Mouse (Mus musculus): ENCODE measurements around the gene Gadd45b. TPM values are rescaled to one million over a fixed set of nuclear protein-coding genes. Genes with fewer than 3 reads are reported as not detected.

Gadd45b gene
- polyA plus RNA-seq, 1 experiment = 96.0 TPM

GRCm38 (mm10) chr10:80962585-80962984 lies 32.7 kb downstream of the Gadd45b start:
- TF ChIP-seq GATA1 (IDR thresholded peaks at IDR 0.05; ENCODE audit: borderline replicate concordance, low read length) = no peak
- no peak for TF ChIP-seq FLI1 (IDR thresholded peaks at IDR 0.05; ENCODE audit: low read length)
- Histone ChIP-seq H3K4me3 (replicated peaks) (no peak overlapping the region), H3K9me3 (no peaks in the 10 kb centered on the region), H3K36me3 (replicated peaks; ENCODE audit: low read length) (no peaks in the 10 kb centered on the region), H3K27me3 (replicated peaks) (peaks cover 35% of the 10 kb centered on the region), H3K4me1 (peaks cover 51% of the 10 kb centered on the region)

- no peaks in the 10 kb centered on the region for H3K36me3 ChIP-seq (replicated peaks; ENCODE audit: low read length)
- peaks cover 32% of the 10 kb centered on the region for H3K27me3 ChIP-seq (replicated peaks)
- no peak overlapping the region for H3K4me3 ChIP-seq (replicated peaks)
- TF ChIP-seq GATA1 (IDR thresholded peaks at IDR 0.05; ENCODE audit: borderline replicate concordance, low read length) (no peak), FLI1 (IDR thresholded peaks at IDR 0.05; ENCODE audit: low read length) (no peak)
- H3K4me1 ChIP-seq = peaks cover 58% of the 10 kb centered on the region
- H3K9me3 ChIP-seq = no peaks in the 10 kb centered on the region
These were observed 33.4 kb downstream of the Gadd45b start for GRCm38 (mm10) chr10:80963031-80963975.

- H3K27me3 ChIP-seq (replicated peaks) = peaks cover 35% of the 10 kb centered on the region
- H3K4me1 ChIP-seq = peaks cover 55% of the 10 kb centered on the region
- H3K4me3 ChIP-seq (replicated peaks) = no peak overlapping the region
- H3K36me3 ChIP-seq (replicated peaks; ENCODE audit: low read length) = no peaks in the 10 kb centered on the region
- peaks cover 6% of the 10 kb centered on the region for H3K9me3 ChIP-seq
- TF ChIP-seq GATA1 (IDR thresholded peaks at IDR 0.05; ENCODE audit: borderline replicate concordance, low read length) (no peak), FLI1 (IDR thresholded peaks at IDR 0.05; ENCODE audit: low read length) (no peak)
These were observed 36.4 kb downstream of the Gadd45b start for GRCm38 (mm10) chr10:80966296-80966695.

GRCm38 (mm10) chr10:80967101-80967656 lies 37.3 kb downstream of the Gadd45b start:
- H3K27me3 ChIP-seq (replicated peaks) = peaks cover 43% of the 10 kb centered on the region
- no peaks in the 10 kb centered on the region for H3K36me3 ChIP-seq (replicated peaks; ENCODE audit: low read length)
- peaks cover 47% of the 10 kb centered on the region for H3K4me1 ChIP-seq
- TF ChIP-seq GATA1 (IDR thresholded peaks at IDR 0.05; ENCODE audit: borderline replicate concordance, low read length) = no peak
- TF ChIP-seq FLI1 (IDR thresholded peaks at IDR 0.05; ENCODE audit: low read length) = no peak
- peaks cover 7% of the 10 kb centered on the region for H3K9me3 ChIP-seq
- peak overlapping the region; percentile 54 for H3K4me3 ChIP-seq (replicated peaks)

- Histone ChIP-seq H3K9me3 (peaks cover 7% of the 10 kb centered on the region), H3K4me3 (replicated peaks) (no peak overlapping the region), H3K27me3 (replicated peaks) (peaks cover 48% of the 10 kb centered on the region), H3K36me3 (replicated peaks; ENCODE audit: low read length) (no peaks in the 10 kb centered on the region), H3K4me1 (peaks cover 42% of the 10 kb centered on the region)
- TF ChIP-seq FLI1 (IDR thresholded peaks at IDR 0.05; ENCODE audit: low read length) (no peak), GATA1 (IDR thresholded peaks at IDR 0.05; ENCODE audit: borderline replicate concordance, low read length) (no peak)
These were observed 38.2 kb downstream of the Gadd45b start for GRCm38 (mm10) chr10:80968106-80968505.

GRCm38 (mm10) chr10:80969298-80969697 lies 39.4 kb downstream of the Gadd45b start:
- peaks cover 7% of the 10 kb centered on the region for H3K9me3 ChIP-seq
- TF ChIP-seq FLI1 (IDR thresholded peaks at IDR 0.05; ENCODE audit: low read length) (no peak), GATA1 (IDR thresholded peaks at IDR 0.05; ENCODE audit: borderline replicate concordance, low read length) (no peak)
- H3K36me3 ChIP-seq (replicated peaks; ENCODE audit: low read length) = no peaks in the 10 kb centered on the region
- H3K4me1 ChIP-seq = peaks cover 30% of the 10 kb centered on the region
- peaks cover 57% of the 10 kb centered on the region for H3K27me3 ChIP-seq (replicated peaks)
- no peak overlapping the region for H3K4me3 ChIP-seq (replicated peaks)

- TF ChIP-seq GATA1 (IDR thresholded peaks at IDR 0.05; ENCODE audit: borderline replicate concordance, low read length) (no peak), FLI1 (IDR thresholded peaks at IDR 0.05; ENCODE audit: low read length) (no peak)
- Histone ChIP-seq H3K27me3 (replicated peaks) (peaks cover 60% of the 10 kb centered on the region), H3K4me1 (peaks cover 27% of the 10 kb centered on the region), H3K9me3 (peaks cover 7% of the 10 kb centered on the region), H3K36me3 (replicated peaks; ENCODE audit: low read length) (no peaks in the 10 kb centered on the region), H3K4me3 (replicated peaks) (no peak overlapping the region)
These were observed 40.3 kb downstream of the Gadd45b start for GRCm38 (mm10) chr10:80970159-80970558.

- Histone ChIP-seq H3K36me3 (replicated peaks; ENCODE audit: low read length) (no peaks in the 10 kb centered on the region), H3K4me1 (peaks cover 26% of the 10 kb centered on the region), H3K4me3 (replicated peaks) (no peak overlapping the region), H3K27me3 (replicated peaks) (peaks cover 63% of the 10 kb centered on the region), H3K9me3 (peaks cover 7% of the 10 kb centered on the region)
- TF ChIP-seq GATA1 (IDR thresholded peaks at IDR 0.05; ENCODE audit: borderline replicate concordance, low read length) (no peak), FLI1 (IDR thresholded peaks at IDR 0.05; ENCODE audit: low read length) (no peak)
These were observed 41.7 kb downstream of the Gadd45b start for GRCm38 (mm10) chr10:80971533-80971932.

GRCm38 (mm10) chr10:80972071-80972987 lies 42.5 kb downstream of the Gadd45b start:
- no peaks in the 10 kb centered on the region for H3K36me3 ChIP-seq (replicated peaks; ENCODE audit: low read length)
- H3K4me1 ChIP-seq = peaks cover 18% of the 10 kb centered on the region
- peaks cover 7% of the 10 kb centered on the region for H3K9me3 ChIP-seq
- peaks cover 63% of the 10 kb centered on the region for H3K27me3 ChIP-seq (replicated peaks)
- no peak for TF ChIP-seq GATA1 (IDR thresholded peaks at IDR 0.05; ENCODE audit: borderline replicate concordance, low read length)
- no peak for TF ChIP-seq FLI1 (IDR thresholded peaks at IDR 0.05; ENCODE audit: low read length)
- H3K4me3 ChIP-seq (replicated peaks) = no peak overlapping the region
